Comparison of ENCODE assay signal across 24 mouse cellular contexts in genomic region chr17:73837244-73837643, GRCm38 (mm10). TPM values are rescaled to one million over a fixed set of nuclear protein-coding genes. Genes with fewer than 3 reads are reported as not detected.
DNase-seq lines count a peak whose midpoint lies in the region; ATAC-seq and TF ChIP-seq lines count a peak whose summit lies in the region.
"Had no signal": no experiment of that assay in that cellular context is flagged by ENCODE, and none has a peak within 500 bp of the region (broad histone marks: within the 10 kb centered on the region; RNA-seq: fewer than 3 reads in every experiment).

No protein-coding gene starts in this region.

- no peak overlapping the region for H3K4me2 ChIP-seq in liver, embryonic 12.5 days
- H3K4me2 ChIP-seq: forebrain, embryonic 13.5 days; heart, embryonic 13.5 days; hindbrain, embryonic 14.5 days had no signal

- DNase-seq in cerebellum, postnatal 10 days: no peak
- DNase-seq in cerebellum, adult 9-10 months: peak; percentile 60
- DNase-seq in cerebellum, postnatal 14 days: no peak
- DNase-seq in liver, adult 2 months (ENCODE audit: extremely low read depth, low read depth, low spot score): no peak
- no peak for DNase-seq in frontal cortex, adult 2 months (ENCODE audit: extremely low spot score in 1 of 2, low spot score in 1 of 2)
- DNase-seq: adrenal gland, postnatal 36 days; gastrocnemius, postnatal 14 days; heart, adult 18-20 months; heart, postnatal 14 days; heart, postnatal 4 days; kidney, adult 18-20 months had no signal

- no peaks in the 10 kb centered on the region for H3K27me3 ChIP-seq in liver, adult 2 months (ENCODE audit: control insufficient read depth, insufficient read depth, low read length)
- no peaks in the 10 kb centered on the region for H3K27me3 ChIP-seq in liver, embryonic 12.5 days (replicated peaks)
- H3K27me3 ChIP-seq: forebrain, embryonic 13.5 days; heart, embryonic 13.5 days; Patski had no signal

- WGBS in liver, adult 2 months: 86% methylated on average over 4 of the region's 4 CpGs
- WGBS in liver, embryonic 12.5 days (ENCODE audit: insufficient replicate concordance): 75% methylated on average over 4 of the region's 4 CpGs

- no peak overlapping the region for H3K9ac ChIP-seq in liver, adult 2 months (ENCODE audit: low read depth, low read length)
- no peak overlapping the region for H3K9ac ChIP-seq in liver, embryonic 12.5 days
- H3K9ac ChIP-seq: forebrain, embryonic 13.5 days; heart, embryonic 13.5 days; hindbrain, embryonic 14.5 days had no signal

- H3K4me1 ChIP-seq in liver, adult 2 months (ENCODE audit: control insufficient read depth, insufficient read depth, low read length): peaks cover 4% of the 10 kb centered on the region; the same call in 1 of the 2 replicates
- no peaks in the 10 kb centered on the region for H3K4me1 ChIP-seq in liver, embryonic 12.5 days

- TF ChIP-seq CTCF in liver, adult 2 months (IDR thresholded peaks at IDR 0.05; ENCODE audit: low read depth, low read length): no peak

- no peaks in the 10 kb centered on the region for H3K9me3 ChIP-seq in liver, embryonic 12.5 days (replicated peaks)
- H3K9me3 ChIP-seq: forebrain, embryonic 10.5 days; forebrain, embryonic 13.5 days; heart, embryonic 10.5 days; heart, embryonic 13.5 days had no signal

- no peak overlapping the region for H3K4me3 ChIP-seq in liver, adult 2 months (ENCODE audit: insufficient read depth, low read depth, low read length)
- no peak overlapping the region for H3K4me3 ChIP-seq in liver, embryonic 12.5 days
- H3K4me3 ChIP-seq: forebrain, embryonic 10.5 days; forebrain, embryonic 13.5 days; gastrocnemius, adult 2 months; heart, embryonic 10.5 days; heart, embryonic 13.5 days had no signal

- ATAC-seq in cerebellum, adult (ENCODE audit: insufficient number of reproducible peaks, low FRiP score, low TSS enrichment): peak; percentile 50; the same call in 1 of the 2 replicates
- no peak for ATAC-seq in liver, embryonic 12.5 days
- ATAC-seq: forebrain, embryonic 13.5 days; forebrain, embryonic 16.5 days; hindbrain, postnatal 0 days; inflammation-experienced regulatory T-cells, adult 6 months; intestine, embryonic 16.5 days had no signal

- H3K27ac ChIP-seq in liver, adult 2 months (replicated peaks; ENCODE audit: insufficient read depth, low read depth, low read length): peak overlapping the region; percentile 59
- H3K27ac ChIP-seq in liver, embryonic 12.5 days: no peak overlapping the region
- H3K27ac ChIP-seq: forebrain, embryonic 10.5 days; forebrain, embryonic 13.5 days; gastrocnemius, adult 2 months; heart, embryonic 10.5 days; heart, embryonic 13.5 days; hindbrain, embryonic 14.5 days; hindbrain, postnatal 0 days had no signal

- TF ChIP-seq POLR2A in liver, adult 2 months (IDR thresholded peaks at IDR 0.05; ENCODE audit: extremely low read depth, insufficient read depth, low read length): no peak

- H3K36me3 ChIP-seq in liver, adult 2 months (ENCODE audit: control insufficient read depth, insufficient read depth, low read length): no peaks in the 10 kb centered on the region
- H3K36me3 ChIP-seq in liver, embryonic 12.5 days: no peaks in the 10 kb centered on the region
- H3K36me3 ChIP-seq: forebrain, embryonic 10.5 days; heart, embryonic 10.5 days; heart, embryonic 13.5 days had no signal

- no peaks in the 10 kb centered on the region for H3K79me2 ChIP-seq in liver, adult 2 months (ENCODE audit: control insufficient read depth, insufficient read depth, low read length)

RNA-seq across cellular contexts. Expression of gene Ehd3, which starts 33.3 kb away (rescaled TPM):
- 37.5 and 40.6 TPM in 2 replicates for total RNA-seq in liver, adult 2 months (2014; rRNA removed)
- 26.0 and 30.6 TPM in 2 replicates for polyA plus RNA-seq in liver, adult 2 months (2012; rRNA removed)
- polyA plus RNA-seq in liver, embryonic 12.5 days (2016; fragmentation: Nextera tagmentation; extraction: Ambion mirVana): 29.8 and 30.3 TPM in 2 replicates
- 56.5 and 57.3 TPM in 2 replicates for polyA plus RNA-seq in frontal cortex, adult 2 months (2012; rRNA removed)
